Mouse (Mus musculus): ENCODE results near the gene Ccdc92b.

Ccdc92b gene

GRCm38 (mm10) chr11:74619201-74619955 is at the start of gene Ccdc92b:
Gene Ccdc92b, plus strand, starts transcription at chr11:74619605.
- DNase-seq (ENCODE audit: low read depth): peak; percentile 36

- DNase-seq (ENCODE audit: low read depth): no peak
These were observed 49.7 kb upstream of the Ccdc92b start for GRCm38 (mm10) chr11:74569735-74570134.

- DNase-seq (ENCODE audit: low read depth): peak; percentile 98
These were observed 46.8 kb upstream of the Ccdc92b start for GRCm38 (mm10) chr11:74572459-74573061.

GRCm38 (mm10) chr11:74574768-74575434 is 44.5 kb upstream of the Ccdc92b start:
- no peak for DNase-seq (ENCODE audit: low read depth)

GRCm38 (mm10) chr11:74575940-74576339 is 43.5 kb upstream of the Ccdc92b start:
- DNase-seq (ENCODE audit: low read depth): peak; percentile 88

- peak; percentile 98 for DNase-seq (ENCODE audit: low read depth)
These were observed 42.3 kb upstream of the Ccdc92b start for GRCm38 (mm10) chr11:74577068-74577467.

- DNase-seq (ENCODE audit: low read depth): peak; percentile 59
These were observed 38.1 kb upstream of the Ccdc92b start for GRCm38 (mm10) chr11:74581333-74581732.

GRCm38 (mm10) chr11:74582464-74582863 is 36.9 kb upstream of the Ccdc92b start:
- no peak for DNase-seq (ENCODE audit: low read depth)

GRCm38 (mm10) chr11:74583824-74584349 is 35.5 kb upstream of the Ccdc92b start:
- no peak for DNase-seq (ENCODE audit: low read depth)

GRCm38 (mm10) chr11:74584946-74585723 is 34.3 kb upstream of the Ccdc92b start:
- DNase-seq (ENCODE audit: low read depth): peak; percentile 62

- no peak for DNase-seq (ENCODE audit: low read depth)
These were observed 33.0 kb upstream of the Ccdc92b start for GRCm38 (mm10) chr11:74586401-74586800.

GRCm38 (mm10) chr11:74589401-74590238 is 29.8 kb upstream of the Ccdc92b start:
- no peak for DNase-seq (ENCODE audit: low read depth)

- DNase-seq (ENCODE audit: low read depth): no peak
These were observed 29.2 kb upstream of the Ccdc92b start for GRCm38 (mm10) chr11:74590239-74590596.

- no peak for DNase-seq (ENCODE audit: low read depth)
These were observed 28.7 kb upstream of the Ccdc92b start for GRCm38 (mm10) chr11:74590691-74591090.

- no peak for DNase-seq (ENCODE audit: low read depth)
These were observed 27.2 kb upstream of the Ccdc92b start for GRCm38 (mm10) chr11:74592246-74592645.

GRCm38 (mm10) chr11:74597283-74597989 is 22.0 kb upstream of the Ccdc92b start:
- no peak for DNase-seq (ENCODE audit: low read depth)

GRCm38 (mm10) chr11:74597990-74598337 is 21.4 kb upstream of the Ccdc92b start:
- peak; percentile 32 for DNase-seq (ENCODE audit: low read depth)

- no peak for DNase-seq (ENCODE audit: low read depth)
These were observed 17.1 kb upstream of the Ccdc92b start for GRCm38 (mm10) chr11:74602286-74602685.

GRCm38 (mm10) chr11:74610068-74610467 is 9.3 kb upstream of the Ccdc92b start:
- no peak for DNase-seq (ENCODE audit: low read depth)

- DNase-seq (ENCODE audit: low read depth): no peak
These were observed 8.7 kb upstream of the Ccdc92b start, which contains the start of gene Rap1gap2 for GRCm38 (mm10) chr11:74610545-74611176. Gene Rap1gap2, minus strand, starts transcription at chr11:74610915.

All from 416B (cell line).